Mouse (Mus musculus) embryo, embryonic 9.5 days (tissue): ENCODE data around the gene Mpp4.

ENCODE experiments used
- DNase-seq: peaks from one replicate; pipeline ENCODE4 v3.0.0-alpha.2; 2017; ENCODE audit errors: extremely low spot score

Gene Mpp4

DNA sequence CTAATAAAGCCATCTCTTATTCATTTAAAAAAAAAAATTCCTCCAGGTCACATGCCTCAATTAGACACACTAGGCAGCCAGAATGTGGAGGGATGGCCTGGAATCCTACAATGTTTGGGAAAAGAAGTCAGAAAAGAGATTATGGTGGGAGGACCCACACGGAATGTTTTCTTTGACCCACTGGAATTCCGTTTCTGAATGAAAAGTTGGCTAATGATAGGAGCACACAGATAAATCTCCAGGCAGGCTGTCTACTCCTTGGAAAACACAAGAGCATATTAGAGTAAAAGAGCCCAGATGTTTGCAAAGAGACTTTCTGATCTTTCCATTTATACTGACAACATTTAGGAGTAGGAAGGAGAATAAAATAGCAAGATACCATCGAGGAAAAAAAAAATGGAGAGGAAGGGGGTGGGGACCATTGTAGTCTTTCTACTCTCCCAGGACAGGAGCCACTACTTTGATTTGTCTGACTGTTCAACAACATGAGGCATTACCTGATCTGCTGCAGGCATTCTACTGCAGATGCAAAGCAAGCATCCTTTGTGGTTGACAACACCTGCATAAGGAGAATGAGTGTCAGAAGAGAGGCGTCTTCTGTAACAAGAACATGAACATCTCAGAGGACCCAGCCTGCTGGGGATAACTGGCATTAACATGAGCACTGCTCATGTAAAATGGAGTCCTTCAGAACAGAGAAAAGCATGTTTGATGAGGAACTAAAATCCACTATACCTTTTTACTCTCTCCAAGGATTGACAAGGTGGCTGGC is 4.7 kb upstream of the Mpp4 start:
- no peak for DNase-seq

DNA sequence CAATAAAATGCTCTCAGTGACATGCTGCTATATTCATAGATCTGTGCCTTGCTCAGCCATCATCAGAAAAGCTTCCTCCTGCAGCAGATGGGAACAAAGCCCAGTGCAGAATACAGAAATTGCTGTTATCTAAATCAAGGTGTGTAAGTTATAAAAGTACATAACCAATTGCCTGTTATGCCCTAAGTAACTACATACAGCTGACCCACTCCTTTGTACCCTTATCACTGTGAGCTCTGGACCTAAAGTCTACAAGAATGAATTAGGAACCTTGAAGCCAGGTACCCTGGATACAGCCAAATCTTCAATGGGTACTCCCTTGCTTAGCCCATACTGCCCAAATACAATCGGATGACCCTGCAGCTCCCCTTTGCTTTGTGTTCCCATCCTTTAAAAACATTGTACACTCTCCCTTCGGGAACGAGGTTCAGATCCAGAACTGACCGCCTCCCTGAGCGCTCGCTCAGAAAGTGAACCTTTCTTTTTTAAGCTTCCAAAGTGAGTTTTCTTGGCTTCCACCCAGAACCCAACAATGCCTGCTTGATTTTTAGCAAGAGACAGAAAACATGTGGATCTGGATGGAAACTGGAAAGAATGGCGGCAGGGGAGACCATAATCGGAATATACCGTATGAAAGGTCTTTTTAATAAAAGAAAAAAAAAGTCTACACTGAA is 3.2 kb upstream of the Mpp4 start:
- DNase-seq = no peak

DNA sequence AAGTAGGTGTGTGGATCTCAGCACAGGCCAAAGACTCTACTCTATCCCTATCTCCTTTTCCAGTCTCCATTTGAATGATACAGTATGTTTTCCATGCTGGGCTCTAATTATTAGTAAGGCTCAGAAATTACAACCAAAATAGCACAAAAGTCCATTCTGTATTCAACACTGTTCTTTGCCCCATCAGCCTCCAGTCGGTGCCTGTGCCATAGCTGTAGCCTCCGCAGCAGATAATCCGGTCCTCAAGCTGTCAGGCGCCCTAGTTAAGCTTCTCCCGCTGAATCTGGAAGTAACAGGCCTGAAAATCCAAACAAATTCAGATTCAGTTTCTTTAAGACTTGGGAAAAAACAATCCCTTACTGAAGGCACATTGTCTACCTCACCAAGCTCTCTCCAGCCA is 729 bp upstream of the Mpp4 start:
- no peak for DNase-seq

DNA sequence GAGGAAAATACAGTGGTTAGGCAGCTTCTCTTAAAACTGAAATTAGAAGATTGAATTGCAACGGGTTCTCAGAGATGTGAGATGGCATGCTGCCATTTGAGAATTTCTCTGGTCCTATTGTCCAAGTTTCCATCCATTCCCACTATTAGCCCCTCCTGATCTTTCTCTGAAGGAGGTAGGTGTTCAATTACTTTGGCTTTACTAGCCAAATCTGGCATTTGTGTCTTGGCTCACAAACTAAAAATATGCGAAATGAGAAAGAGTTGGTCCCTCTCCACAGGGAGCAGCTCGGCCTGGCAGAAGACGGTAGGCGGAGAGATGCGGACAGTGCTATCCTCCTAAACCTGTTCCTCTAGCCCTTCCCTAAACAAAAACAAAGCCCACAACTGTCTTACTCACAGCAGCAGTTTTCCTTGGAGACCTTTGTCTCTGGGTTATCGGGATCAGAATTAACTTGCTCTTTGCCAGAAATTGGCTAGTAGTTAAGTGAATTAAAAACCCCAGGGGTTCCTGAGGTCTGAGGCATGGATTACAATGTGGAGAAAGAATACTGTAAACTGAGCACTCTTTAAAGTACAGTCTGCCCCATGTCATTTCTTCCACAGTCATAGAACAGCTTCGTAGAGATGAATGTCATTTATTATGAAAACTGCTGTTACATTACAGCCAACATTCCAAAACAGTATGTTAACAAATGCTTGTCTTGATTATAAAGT is 722 bp downstream of the Mpp4 start:
- no peak for DNase-seq

DNA sequence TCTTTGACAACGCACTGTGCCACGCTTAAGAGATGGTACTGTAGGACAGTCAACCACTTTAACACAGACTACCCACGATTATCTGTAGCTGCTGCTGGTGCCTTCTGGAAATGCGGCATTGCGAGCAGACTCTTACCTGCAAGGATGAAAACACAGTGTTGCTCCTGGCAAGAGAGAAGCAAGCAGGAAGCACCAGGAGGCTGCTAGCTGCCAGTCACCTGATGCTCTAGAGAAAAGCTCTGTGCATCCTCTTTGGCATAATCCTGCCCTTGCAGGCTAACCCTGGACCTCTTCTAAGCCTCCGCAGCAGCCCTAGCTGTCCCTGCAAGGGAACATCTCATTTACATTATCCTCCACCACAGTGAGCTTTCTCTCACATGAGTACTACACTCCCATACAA is 1.8 kb downstream of the Mpp4 start:
- no peak for DNase-seq

DNA sequence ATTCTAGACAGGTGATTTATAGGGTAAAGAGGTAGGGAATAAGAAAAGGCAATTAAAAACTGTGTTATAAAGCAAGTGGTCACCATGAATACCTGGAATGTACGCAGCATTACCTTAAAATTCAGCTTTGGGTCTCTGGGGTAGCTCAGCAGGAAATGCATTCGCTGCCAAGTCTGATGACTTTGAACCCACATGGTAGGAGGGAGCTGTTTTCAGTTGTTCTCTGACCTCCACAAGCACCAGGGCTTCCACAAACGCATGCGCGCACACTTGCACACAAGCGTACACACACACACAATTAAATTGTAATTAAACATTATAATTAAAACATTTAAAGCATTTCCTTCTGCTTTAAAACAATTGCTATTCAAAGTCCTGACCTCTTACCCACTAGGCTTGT is 2.3 kb downstream of the Mpp4 start:
- DNase-seq = no peak

DNA sequence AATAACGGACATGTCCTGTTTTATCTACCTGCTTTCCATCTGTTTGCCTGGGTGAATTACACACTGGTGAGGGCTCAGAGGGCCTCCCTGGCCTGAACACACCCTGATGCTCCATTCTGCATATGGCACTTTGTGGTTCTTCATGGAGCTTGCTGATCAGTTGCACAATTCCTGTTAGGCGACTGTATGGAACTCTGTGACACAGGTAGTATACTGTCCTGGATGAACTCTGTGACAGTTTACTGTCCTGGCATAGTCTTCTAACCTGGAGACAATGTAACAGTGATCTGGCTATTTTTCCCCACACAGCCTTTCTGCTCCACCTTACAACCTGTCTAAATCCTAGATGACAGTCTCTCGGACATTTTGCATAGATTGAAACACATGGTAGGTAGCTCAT is 4.1 kb downstream of the Mpp4 start:
- DNase-seq = no peak

DNA sequence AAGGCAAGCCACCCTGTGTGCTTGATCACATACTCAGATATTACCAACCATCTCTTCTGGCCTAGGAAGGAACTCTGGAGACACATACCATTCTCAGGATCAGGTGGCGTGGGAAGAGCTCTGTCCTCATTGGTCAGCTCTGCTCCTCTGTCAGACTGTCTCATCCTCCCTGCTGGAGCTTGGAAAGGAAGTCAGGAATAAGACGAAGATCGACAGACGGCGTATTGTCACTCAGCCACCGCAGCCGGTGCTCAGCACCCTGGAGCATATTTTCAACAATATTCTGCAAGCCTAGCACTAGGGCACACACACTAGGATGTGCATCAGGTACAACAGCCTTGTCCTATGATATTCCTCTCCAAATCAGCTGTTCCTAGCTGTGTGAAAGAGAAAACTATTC is 4.7 kb downstream of the Mpp4 start:
- DNase-seq = no peak

DNA sequence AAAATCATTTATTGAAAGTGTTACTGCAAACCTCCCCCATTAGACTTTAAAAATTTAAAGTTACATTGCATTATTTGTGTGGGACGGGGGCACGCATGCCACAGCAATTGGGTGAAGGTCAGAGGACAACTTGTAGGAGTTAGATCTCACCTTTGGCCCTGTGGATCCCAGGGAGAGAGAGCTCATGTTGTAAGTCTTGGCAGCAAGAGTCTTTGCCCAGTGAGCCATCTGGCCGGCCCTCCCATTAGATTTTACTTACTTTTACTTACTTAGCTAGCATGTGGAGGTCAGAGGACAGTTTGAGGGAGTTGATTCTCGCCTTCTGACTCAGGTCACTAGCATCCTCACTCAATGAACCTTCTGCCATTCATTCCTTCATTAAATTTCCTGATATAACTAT is 5.3 kb downstream of the Mpp4 start:
- DNase-seq = no peak

DNA sequence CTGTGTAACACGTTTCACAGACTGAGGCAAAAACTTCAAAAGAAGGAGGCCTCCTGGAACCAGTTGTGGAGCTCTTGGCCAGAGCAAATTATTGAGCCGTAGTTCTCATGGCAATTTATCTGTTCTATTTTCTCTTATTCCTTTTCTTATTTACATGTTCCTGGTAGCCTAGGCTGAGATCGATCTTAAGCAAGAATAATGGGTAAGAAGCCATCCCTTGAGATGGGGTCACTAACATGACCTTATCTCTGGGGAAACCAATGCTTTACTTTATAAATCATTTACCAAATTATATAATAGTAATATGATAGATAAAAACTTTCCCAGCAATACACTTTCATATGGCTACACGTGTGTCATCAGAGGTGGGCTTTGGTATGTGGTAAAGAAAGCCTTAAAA is 10.8 kb downstream of the Mpp4 start:
- no peak for DNase-seq

DNA sequence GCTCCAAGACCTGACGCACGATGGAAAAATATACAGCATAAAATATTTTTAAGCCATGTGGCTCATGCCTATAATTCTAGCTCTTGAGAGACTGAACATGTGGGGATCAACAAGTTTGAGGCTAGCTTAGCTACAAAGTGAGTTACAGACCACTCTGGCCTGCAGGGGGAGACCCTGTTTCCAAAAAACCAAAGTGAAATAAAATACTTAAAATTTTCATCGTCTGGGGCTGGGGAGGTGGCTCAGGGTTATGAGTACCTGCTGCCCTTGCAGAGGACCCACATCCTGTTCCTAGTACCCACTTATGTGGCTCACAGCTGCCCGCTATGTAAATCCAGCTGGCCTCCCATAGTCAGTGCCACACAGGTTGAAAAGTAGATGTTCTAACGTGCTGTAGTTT is 12.6 kb downstream of the Mpp4 start:
- no peak for DNase-seq

DNA sequence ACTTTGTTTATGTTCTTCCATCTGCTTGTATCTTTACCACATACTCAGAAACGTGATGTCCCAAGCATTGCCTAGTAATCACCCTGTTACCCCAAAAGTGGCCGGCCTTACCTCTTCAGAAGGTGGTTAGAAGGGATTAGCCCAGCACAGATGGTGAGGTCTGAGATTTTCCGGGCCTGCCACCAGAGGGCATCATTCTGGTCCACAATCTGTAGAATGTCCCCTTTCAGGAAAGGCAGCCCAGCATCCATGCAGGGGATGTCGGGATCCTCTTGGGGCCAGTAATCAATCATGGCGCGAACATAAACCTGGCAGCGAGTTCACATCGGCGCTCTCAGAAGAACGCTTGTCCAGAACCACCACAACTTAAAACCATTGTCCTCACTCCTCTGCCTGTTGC is 18.6 kb downstream of the Mpp4 start:
- peak; percentile 6 for DNase-seq

DNA sequence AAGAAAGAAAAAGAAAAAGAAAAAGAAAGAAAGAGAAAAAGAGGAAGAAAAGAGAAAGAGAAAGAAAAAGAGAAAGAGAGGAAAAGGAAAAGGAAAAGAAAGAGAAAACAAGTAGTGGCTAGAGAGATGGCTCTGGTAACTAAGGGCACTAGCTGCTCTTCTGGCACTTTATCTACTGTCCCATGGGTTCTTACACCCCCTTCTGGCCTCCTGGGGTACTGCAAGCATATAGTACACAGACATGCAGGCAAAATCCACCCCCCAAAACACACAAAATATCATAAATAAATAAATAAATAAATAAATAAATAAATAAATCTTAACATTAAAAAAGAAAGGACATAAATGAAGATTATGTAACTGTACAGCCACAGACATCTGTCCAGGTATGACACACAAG is 20.4 kb downstream of the Mpp4 start:
- peak; percentile 46 for DNase-seq

DNA sequence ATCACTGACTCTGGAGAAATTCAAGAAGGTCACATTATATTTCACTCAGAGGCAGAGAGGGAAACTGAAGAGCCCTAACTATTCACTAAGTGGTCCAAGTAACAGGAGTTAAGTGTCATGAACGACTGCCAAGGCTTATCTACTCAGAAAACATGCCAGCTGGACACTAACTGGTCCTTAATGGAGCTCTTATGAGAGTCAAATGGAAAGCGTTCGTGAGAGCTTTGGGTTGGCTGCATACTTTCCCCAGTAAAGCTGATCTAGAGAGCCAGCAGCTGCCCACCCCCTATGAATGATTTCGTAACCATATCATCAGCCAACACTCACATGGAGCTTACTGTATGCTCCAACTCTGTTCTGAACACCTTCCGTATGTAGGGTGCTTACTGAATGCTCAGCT is 28.8 kb downstream of the Mpp4 start:
- DNase-seq = no peak

DNA sequence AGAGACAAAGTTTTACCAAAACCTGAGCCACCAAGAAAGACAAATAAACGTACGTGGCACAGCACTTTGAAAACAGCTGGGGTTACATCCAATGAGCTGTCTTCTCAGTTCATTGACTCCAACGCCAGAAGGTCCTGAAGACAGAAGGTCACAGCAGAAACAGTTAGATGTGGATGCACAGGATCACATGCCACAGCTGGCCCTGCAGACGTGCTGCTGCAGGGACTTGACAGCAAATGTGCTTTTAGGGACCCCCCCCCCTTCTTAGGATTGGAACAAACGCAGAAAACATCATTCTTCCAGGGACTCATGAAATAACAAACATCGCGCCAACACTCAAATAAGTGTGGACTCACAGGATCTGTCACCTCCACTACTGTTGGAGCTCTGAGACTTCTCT is 34.3 kb downstream of the Mpp4 start:
- DNase-seq = no peak

DNA sequence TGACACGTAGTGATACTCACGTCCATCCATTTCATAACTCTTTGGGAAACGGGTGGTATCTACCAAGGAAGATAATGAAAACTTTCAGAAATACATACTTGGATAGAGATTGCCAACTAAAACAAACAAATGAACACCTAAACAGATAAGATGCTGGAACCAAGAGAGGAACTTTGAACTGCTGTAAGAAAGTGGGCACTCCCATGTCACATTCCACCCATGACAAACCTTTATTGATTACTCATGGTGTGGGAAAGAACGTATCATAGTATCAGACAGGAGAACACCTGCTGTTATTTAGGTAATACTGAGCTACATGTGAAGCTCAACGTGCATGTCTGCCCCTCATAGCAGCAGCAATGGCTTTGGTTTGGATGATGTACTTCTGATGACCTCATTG is 37.6 kb downstream of the Mpp4 start:
- DNase-seq = no peak

DNA sequence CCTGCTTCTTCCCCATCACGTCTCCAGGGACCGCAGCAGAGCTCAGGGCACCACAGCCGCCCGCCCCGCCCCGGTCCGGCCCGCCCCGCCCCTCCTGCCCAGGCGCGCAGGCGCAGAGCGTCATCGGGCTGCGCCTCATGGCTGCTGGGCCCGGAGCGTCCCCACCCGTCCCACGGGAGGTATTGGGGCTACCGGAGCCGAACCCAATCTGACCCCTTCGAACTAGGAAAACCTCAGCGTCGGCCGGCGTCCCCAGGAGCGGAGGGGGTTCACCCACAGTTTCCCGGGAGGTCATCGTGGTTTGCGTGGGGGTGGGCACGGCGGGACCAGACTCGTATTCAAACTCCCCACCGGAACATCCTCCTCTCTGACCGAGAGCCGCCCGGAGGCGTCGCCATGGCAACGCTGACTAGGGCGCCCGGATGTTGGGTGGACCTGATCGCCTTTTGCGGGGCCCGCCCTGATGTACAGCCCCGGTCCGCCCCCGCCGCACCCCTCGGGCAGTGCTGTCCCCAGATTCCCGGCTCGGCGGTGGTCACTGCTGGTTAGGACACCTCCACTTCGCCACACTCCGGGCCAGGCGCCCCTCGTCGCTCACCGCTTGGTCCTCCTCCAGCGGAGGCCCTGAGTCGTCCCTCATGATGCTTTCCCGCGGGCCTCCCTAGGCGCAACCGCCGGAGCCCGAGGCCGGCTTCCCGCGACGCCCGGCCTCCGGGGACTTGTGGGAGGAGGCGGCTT is 43.3 kb downstream of the Mpp4 start, which contains the start of gene Tmem237:
TSS of gene Tmem237 (minus strand) at position 689 of the 738 bp plus-strand sequence.
- DNase-seq = peak; percentile 97

DNA sequence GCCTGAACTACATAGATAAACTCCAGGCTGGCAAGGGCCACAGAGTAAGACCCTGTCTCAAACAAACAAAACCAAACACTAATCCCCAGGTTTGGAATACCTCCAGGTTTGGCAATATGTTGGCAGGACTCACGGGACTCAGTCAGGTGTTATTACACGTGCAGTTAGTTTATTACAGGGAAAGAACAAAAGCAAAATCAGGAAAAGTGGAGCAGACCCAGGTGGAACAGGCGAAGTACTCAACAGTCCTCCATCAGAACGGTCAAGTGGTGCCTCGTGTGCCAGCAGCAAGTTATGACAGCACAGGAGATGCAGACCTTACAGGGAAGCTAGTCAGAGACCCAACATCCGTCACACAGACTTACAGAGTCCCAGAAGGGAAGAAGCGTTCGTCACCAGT is 52.7 kb downstream of the Mpp4 start:
- no peak for DNase-seq

DNA sequence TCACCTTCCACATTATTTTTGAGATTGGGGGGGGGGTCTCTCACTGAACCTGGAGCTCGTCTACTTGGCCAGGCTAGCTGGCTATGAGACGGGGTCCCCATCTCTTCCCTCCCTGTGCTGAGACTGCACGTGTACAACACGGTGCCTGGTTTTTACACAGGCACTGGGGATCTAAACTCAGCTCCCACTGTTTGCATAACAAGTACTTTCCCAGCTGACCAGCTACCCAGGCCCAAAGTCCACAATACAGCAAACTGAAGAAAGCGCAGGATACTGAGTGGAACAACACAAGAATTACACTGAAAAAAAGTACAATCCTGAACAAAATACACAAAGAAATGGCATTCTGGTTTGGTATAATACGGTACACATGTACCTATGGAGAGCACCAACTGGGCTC is 61.1 kb downstream of the Mpp4 start:
- DNase-seq = no peak

DNA sequence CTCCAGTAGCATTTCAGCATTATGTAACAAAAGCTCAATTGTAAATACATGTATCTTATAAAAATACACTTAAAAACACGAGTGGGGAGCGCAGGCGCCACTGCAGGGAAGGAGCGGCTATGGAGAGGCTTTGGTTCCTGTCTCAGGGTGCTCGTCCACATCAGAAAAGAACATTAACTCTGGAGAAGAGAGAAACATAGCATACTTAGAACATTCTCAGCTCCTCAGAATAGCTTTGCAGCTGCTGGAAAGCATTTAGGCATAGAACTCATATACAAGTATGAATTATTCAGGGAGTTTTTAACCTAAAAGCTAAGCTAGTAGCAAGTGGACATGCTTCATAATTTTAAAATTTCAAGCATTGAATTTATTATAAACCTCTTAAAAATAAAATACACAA is 62.2 kb downstream of the Mpp4 start:
- DNase-seq = no peak

DNA sequence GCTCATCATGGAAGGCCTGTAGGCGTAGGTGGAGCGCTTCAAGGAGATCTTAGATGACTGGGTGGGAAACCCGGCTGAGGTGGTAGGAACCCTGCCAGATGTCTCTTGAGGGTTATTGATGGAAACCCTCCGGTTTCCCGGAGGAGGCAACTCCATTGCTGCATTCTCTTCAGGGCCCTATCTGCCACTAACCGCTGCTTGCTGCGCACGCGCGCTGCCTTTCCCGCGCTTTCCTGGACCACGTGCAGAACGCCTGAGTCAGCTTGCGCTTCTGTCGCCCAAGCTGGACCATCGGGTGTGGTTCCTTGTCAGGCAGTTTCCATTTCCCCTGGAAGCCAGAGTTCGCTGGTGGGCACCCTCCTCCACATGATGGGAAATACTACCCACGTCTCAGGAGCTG is 68.5 kb downstream of the Mpp4 start, which contains the start of gene C2cd6:
TSS of gene C2cd6 (minus strand) at position 196 of the 400 bp plus-strand sequence.
- DNase-seq = no peak
